Mouse (Mus musculus) forebrain, embryonic 10.5 days (tissue): ENCODE measurements around the gene Wars2. TPM values are rescaled to one million over a fixed set of nuclear protein-coding genes. Genes with fewer than 3 reads are reported as not detected.

Experiments used
- DNase-seq: peaks from one replicate; pipeline ENCODE4 v3.0.0-alpha.2; 2017; ENCODE audit warnings: low spot score; ENCODE audit errors: extremely low spot score
- H3K27ac ChIP-seq: fragments of 300-500 bp; sonication (generic); 2 replicates; pipeline ENCODE4 v1.5.1; 2016; ENCODE audit warnings: mild to moderate bottlenecking
- H3K27me3 ChIP-seq: fragments of 300-500 bp; sonication (generic); 2 replicates; pipeline ENCODE4 v1.6.1; 2016; ENCODE audit warnings: mild to moderate bottlenecking; ENCODE audit not compliant: poor library complexity, severe bottlenecking
- H3K36me3 ChIP-seq: fragments of 300-500 bp; sonication (generic); replicated peaks from 2 replicates; pipeline ENCODE4 v1.6.1; 2016; ENCODE audit warnings: mild to moderate bottlenecking, moderate library complexity
- H3K4me1 ChIP-seq: fragments of 300-500 bp; sonication (generic); 2 replicates; pipeline ENCODE4 v1.6.1; 2016
- H3K4me3 ChIP-seq: fragments of 300-500 bp; sonication (generic); 2 replicates; pipeline ENCODE4 v1.5.1; 2016; ENCODE audit warnings: mild to moderate bottlenecking, moderate library complexity
- H3K9me3 ChIP-seq: fragments of 300-500 bp; sonication (generic); 2 replicates; pipeline ENCODE4 v1.6.1; 2016; ENCODE audit warnings: mild to moderate bottlenecking, moderate library complexity
- WGBS: fragments of 180-500 bp; shearing (Covaris S2); methylation state at CpG from one replicate; pipeline ENCODE4 v1.1.7; 2016; 5-methylcytosine and 5-hydroxymethylcytosine counted together
- polyA plus RNA-seq: library from polyadenylated mRNA; unstranded; fragments of >200 nt; fragmentation: Nextera tagmentation; extraction: Ambion mirVana; gene quantifications from 2 replicates; pipeline ENCODE4 v1.2.1, GENCODE M21; 2016

Gene Wars2
- polyA plus RNA-seq, 1 experiment from 2014 or later = 7.6 TPM

GRCm38 (mm10) chr3:99156987-99157386 is 16.1 kb downstream of the Wars2 start:
- H3K4me3 ChIP-seq = no peak overlapping the region
- H3K9me3 ChIP-seq = peaks cover 10% of the 10 kb centered on the region; the same call in 1 of the 2 replicates
- 76% methylated on average over 1 of the region's 1 CpGs for WGBS
- H3K27me3 ChIP-seq = no peaks in the 10 kb centered on the region
- 0 out of 2 replicates have a peak, but pooled peaks cover 5% of the 10 kb centered on the region for H3K36me3 ChIP-seq
- no peaks in the 10 kb centered on the region; the same call in 1 of the 2 replicates for H3K4me1 ChIP-seq
- no peak for DNase-seq
- H3K27ac ChIP-seq = no peak overlapping the region

DNA sequence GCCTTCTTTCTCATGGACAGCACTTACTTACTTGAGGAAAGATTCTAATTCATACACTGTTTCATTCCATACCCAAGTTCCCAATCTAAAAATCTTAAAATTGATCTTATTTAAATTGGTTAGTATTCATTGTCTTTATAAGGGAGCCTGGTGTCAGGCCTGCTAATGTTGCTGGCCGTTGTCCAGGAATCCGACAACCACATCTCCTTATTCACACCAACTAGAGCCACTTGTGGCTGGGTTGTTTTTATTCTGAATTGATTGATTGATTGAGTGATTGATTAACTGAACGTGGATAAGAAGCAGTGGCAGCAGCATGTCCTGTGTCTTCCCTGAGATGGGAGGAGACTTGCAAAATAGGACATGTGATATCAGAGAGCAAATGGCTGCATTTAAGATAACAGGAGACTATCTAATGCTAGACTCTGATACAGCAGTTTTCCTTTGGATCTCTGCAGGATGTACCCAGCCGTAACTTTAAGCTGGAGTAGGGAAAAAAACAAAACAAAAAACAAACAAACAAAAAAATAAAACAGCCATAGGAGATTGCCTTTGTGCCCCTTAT is 16.7 kb downstream of the Wars2 start:
- no peaks in the 10 kb centered on the region; the same call in 1 of the 2 replicates for H3K4me1 ChIP-seq
- no peak overlapping the region for H3K27ac ChIP-seq
- H3K27me3 ChIP-seq = no peaks in the 10 kb centered on the region
- peaks cover 10% of the 10 kb centered on the region; the same call in 1 of the 2 replicates for H3K9me3 ChIP-seq
- H3K36me3 ChIP-seq = 0 out of 2 replicates have a peak, but pooled peaks cover 4% of the 10 kb centered on the region
- DNase-seq = no peak
- 87% methylated on average over 4 of the region's 4 CpGs for WGBS
- no peak overlapping the region for H3K4me3 ChIP-seq

DNA sequence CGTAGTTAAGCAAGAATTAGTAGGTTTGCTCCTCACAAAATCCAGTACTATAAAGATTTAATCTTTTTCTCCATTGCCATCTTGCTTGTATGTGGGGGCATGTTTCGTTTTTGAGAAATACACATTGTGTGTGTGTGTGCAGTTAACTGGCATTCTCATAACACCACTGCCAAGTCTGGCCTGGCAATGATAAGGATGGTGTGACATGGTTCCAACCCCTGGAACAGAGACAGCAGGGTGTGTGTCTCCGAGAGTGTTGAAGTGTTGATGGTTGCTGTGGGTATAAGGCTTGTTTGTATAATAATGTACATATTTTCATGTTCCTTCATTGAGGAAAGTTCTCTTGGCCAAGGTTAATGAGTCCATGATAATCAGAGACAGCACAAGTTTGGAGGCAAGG is 19.1 kb downstream of the Wars2 start:
- Histone ChIP-seq H3K4me1 (no peaks in the 10 kb centered on the region), H3K9me3 (peaks cover 10% of the 10 kb centered on the region; the same call in 1 of the 2 replicates), H3K27ac (no peak overlapping the region), H3K27me3 (no peaks in the 10 kb centered on the region), H3K4me3 (no peak overlapping the region), H3K36me3 (0 out of 2 replicates have a peak, but pooled peaks cover 4% of the 10 kb centered on the region)
- 95% methylated on average over 3 of the region's 3 CpGs for WGBS
- DNase-seq = no peak

DNA sequence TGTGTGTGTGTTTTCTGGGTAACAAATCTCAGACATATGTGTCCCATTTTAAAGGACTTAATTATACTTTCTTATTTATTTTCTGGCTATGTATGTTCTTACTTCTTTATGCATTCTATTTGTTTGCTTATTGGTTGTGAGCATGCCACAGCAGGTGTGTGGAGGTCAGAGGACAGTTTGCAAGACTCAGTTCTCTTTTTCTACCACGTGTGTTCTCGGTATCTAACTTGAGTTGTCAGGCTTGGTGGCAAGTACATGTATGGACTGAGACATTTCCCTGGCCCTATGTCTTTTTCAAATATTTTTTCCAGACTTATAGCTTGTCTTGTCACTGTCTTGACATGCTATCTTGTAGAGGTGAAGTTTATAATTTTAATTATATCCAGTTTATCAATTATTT is 21.3 kb downstream of the Wars2 start:
- Histone ChIP-seq H3K4me3 (no peak overlapping the region), H3K9me3 (peaks cover 7% of the 10 kb centered on the region; the same call in 1 of the 2 replicates), H3K36me3 (no peaks in the 10 kb centered on the region), H3K27me3 (no peaks in the 10 kb centered on the region), H3K27ac (no peak overlapping the region), H3K4me1 (no peaks in the 10 kb centered on the region)
- 85% methylated on average over 2 of the region's 2 CpGs for WGBS
- no peak for DNase-seq

GRCm38 (mm10) chr3:99167734-99168133 is 26.9 kb downstream of the Wars2 start:
- Histone ChIP-seq H3K36me3 (no peaks in the 10 kb centered on the region), H3K27ac (no peak overlapping the region), H3K27me3 (no peaks in the 10 kb centered on the region), H3K4me1 (no peaks in the 10 kb centered on the region), H3K9me3 (no peaks in the 10 kb centered on the region), H3K4me3 (no peak overlapping the region)
- DNase-seq = no peak
- 63% methylated on average over 4 of the region's 4 CpGs for WGBS

- H3K4me3 ChIP-seq = no peak overlapping the region
- DNase-seq = no peak
- WGBS = 92% methylated on average over 5 of the region's 5 CpGs
- H3K9me3 ChIP-seq = no peaks in the 10 kb centered on the region
- H3K36me3 ChIP-seq = no peaks in the 10 kb centered on the region
- H3K27me3 ChIP-seq = no peaks in the 10 kb centered on the region
- no peak overlapping the region for H3K27ac ChIP-seq
- H3K4me1 ChIP-seq = no peaks in the 10 kb centered on the region
Observed at GRCm38 (mm10) chr3:99173178-99173577, 32.3 kb downstream of the Wars2 start.

DNA sequence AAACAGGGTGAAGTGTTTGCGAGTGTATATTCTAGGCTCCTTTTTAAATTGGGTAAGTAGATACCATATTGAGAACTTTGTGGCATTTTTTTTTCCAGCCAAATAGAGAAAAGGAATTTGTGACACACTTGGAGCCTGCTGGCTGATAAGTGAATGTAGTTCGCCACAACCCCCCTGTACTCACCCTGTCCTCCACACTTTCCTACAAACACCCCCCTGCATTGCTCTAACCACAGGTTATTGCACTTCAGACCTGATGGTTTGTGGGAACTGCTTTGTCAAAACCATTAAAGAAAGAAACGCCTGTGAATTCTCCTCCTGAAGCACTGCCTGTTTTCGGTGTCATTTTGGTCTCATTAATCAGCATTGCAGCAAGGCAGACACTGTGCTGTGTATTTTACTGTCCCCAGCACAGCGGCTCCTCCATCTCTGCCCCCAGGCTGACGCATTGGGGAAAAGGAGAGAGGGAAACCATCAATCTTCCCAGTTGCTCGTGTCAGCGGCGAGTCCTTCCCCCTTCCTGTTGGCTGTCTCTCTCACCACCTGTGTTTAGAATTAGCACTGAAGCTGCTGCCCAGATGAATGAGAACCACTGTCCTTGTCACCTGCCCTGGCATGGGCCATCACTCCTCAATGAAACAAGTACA is 33.9 kb downstream of the Wars2 start:
- H3K9me3 ChIP-seq = no peaks in the 10 kb centered on the region
- H3K4me1 ChIP-seq = no peaks in the 10 kb centered on the region
- H3K36me3 ChIP-seq = no peaks in the 10 kb centered on the region
- no peak overlapping the region for H3K4me3 ChIP-seq
- no peak for DNase-seq
- WGBS = 78% methylated on average over 9 of the region's 9 CpGs
- no peaks in the 10 kb centered on the region for H3K27me3 ChIP-seq
- H3K27ac ChIP-seq = no peak overlapping the region

DNA sequence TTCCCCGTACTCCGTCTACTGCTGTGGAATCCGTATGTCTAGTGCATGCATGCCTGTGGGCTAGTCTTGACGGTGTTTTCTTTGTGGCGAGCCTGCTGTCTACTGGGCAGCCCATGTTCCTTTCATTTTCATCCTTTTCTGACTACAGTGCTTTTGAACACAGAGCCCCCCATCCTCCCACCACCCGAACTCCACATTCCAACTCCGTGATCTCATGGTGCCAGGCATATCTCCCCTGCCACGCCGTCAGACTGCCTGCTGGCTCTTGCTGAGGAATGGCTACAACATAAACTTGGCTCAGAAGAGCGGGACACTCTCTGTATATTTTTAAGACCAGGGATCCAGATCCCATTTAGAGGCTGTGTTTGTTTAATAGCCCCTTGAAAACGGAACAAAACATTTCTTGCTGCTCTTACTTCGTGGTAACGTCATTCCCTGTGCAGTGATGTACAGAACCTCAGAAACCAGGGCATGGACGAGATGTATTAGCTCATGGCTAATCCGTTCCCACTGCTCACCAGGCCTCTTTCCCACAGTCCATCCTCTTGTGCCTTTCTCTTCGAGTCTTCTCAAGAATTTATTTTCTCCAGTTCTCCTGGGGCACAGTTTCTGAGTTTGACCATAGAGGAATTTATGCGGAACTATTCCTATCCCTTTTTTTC is 42.6 kb downstream of the Wars2 start:
- no peaks in the 10 kb centered on the region for H3K27me3 ChIP-seq
- no peaks in the 10 kb centered on the region for H3K9me3 ChIP-seq
- no peak overlapping the region for H3K27ac ChIP-seq
- H3K36me3 ChIP-seq = no peaks in the 10 kb centered on the region
- H3K4me3 ChIP-seq = no peak overlapping the region
- H3K4me1 ChIP-seq = no peaks in the 10 kb centered on the region
- no peak for DNase-seq
- WGBS = 87% methylated on average over 17 of the region's 17 CpGs

GRCm38 (mm10) chr3:99184373-99184772 is 43.5 kb downstream of the Wars2 start:
- no peaks in the 10 kb centered on the region for H3K9me3 ChIP-seq
- no peaks in the 10 kb centered on the region for H3K27me3 ChIP-seq
- H3K27ac ChIP-seq = no peak overlapping the region
- no peak overlapping the region for H3K4me3 ChIP-seq
- DNase-seq = no peak
- WGBS = 90% methylated on average over 1 of the region's 1 CpGs
- H3K4me1 ChIP-seq = no peaks in the 10 kb centered on the region
- H3K36me3 ChIP-seq = 0 out of 2 replicates have a peak, but pooled peaks cover 2% of the 10 kb centered on the region

DNA sequence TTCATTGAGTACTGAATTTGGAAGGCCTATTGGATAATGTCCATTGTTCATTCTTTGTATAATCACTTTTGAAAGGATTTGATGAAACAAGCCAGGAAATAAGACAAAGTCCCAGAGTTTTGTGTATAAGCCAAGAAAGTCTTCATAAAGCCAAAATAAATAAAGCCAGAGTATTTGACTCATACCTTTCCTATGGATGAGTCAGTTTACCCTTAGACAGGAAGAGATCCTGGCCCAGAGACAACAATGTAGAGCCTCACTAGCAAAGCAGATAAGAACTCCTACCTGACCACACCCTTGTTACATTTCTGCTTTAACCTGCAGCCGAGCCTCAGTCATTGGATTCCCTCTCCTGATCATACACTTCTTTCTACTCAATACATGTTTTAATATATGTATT is 47.2 kb downstream of the Wars2 start:
- WGBS = 94% methylated on average over 1 of the region's 1 CpGs
- DNase-seq = no peak
- H3K4me1 ChIP-seq = 0 out of 2 replicates have a peak, but pooled peaks cover 4% of the 10 kb centered on the region
- H3K36me3 ChIP-seq = 0 out of 2 replicates have a peak, but pooled peaks cover 2% of the 10 kb centered on the region
- H3K27ac ChIP-seq = no peak overlapping the region
- H3K9me3 ChIP-seq = no peaks in the 10 kb centered on the region
- H3K27me3 ChIP-seq = no peaks in the 10 kb centered on the region
- H3K4me3 ChIP-seq = no peak overlapping the region

GRCm38 (mm10) chr3:99193576-99193975 is 52.7 kb downstream of the Wars2 start:
- H3K36me3 ChIP-seq = 0 out of 2 replicates have a peak, but pooled peaks cover 2% of the 10 kb centered on the region
- H3K27ac ChIP-seq = no peak overlapping the region
- no peak overlapping the region for H3K4me3 ChIP-seq
- no peaks in the 10 kb centered on the region for H3K9me3 ChIP-seq
- H3K27me3 ChIP-seq = no peaks in the 10 kb centered on the region
- DNase-seq = no peak
- peaks cover 7% of the 10 kb centered on the region; the same call in 1 of the 2 replicates for H3K4me1 ChIP-seq
- 84% methylated on average over 4 of the region's 4 CpGs for WGBS

DNA sequence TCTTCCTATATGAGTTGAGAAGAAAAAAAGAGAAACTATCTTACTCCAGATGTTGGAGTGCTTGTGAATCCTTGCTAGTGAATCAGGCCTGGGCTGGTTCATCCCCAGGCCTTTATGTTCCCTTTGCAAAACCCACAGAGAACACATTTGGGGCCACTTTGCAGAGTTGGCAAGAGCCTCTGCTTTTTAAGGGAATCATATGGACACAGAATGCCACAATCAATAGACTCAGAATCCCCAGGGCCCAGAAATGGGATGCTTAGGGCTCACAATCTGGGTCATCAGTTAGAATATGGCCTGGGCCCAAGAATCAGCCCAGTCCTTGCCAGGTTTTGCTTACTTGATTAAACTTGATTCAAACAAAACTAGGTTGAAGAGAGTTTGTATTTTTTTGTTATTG is 62.5 kb downstream of the Wars2 start:
- Histone ChIP-seq H3K4me3 (no peak overlapping the region), H3K9me3 (no peaks in the 10 kb centered on the region), H3K27me3 (no peaks in the 10 kb centered on the region), H3K36me3 (0 out of 2 replicates have a peak, but pooled peaks cover 4% of the 10 kb centered on the region), H3K27ac (no peak overlapping the region), H3K4me1 (0 out of 2 replicates have a peak, but pooled peaks cover 3% of the 10 kb centered on the region)
- no peak for DNase-seq

- DNase-seq = no peak
- Histone ChIP-seq H3K4me3 (no peak overlapping the region), H3K9me3 (no peaks in the 10 kb centered on the region), H3K36me3 (no peaks in the 10 kb centered on the region), H3K27me3 (no peaks in the 10 kb centered on the region), H3K27ac (no peak overlapping the region), H3K4me1 (peaks cover 24% of the 10 kb centered on the region)
- WGBS = 70% methylated on average over 1 of the region's 1 CpGs
Observed at GRCm38 (mm10) chr3:99208416-99208815, 67.5 kb downstream of the Wars2 start.
